Mouse (Mus musculus): Measurements from ENCODE around the gene Btbd9.
A peak's percentile ranks its signal among the peaks of the same experiment; 100 is the strongest.

The Btbd9 gene

DNA sequence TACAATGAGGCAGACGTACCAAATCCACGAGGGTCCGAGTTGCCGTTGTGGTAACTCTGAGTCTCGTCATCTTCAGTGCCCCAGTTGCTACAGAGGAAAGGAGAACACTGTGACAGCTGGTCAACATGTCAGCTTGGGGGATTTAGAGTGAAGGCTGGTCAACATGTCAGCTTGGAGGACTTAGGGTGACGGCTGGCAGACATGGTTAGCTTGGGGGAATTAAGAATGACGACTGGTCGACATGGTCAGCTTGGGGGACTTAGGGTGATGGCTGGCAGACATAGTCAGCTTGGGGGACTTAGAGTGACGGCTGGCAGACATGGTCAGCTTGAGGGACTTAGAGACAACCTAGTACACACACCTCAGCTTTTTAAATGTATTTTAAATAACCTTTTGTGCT is 21.5 kb upstream of the Btbd9 start:
- DNase-seq = no peak

DNA sequence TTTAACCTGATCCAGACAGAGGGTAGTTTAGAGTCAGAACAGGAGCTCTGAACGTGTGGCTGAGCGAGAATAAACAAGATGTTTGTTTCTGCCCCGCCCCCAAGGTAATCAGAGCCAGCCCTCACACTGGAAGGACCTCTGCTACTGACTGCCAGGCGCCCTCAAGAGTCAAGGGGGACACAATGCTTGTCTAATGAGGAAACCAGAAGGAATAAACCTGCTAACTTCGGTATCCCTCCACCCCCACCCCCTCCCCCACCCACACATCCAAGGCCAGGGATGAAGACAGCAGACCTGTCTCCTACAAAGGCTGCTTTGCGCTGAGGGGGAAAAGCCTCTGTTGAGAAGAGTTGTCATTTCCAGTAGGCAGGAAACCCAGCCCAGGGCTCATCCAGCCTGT is 18.6 kb upstream of the Btbd9 start:
- DNase-seq = no peak

DNA sequence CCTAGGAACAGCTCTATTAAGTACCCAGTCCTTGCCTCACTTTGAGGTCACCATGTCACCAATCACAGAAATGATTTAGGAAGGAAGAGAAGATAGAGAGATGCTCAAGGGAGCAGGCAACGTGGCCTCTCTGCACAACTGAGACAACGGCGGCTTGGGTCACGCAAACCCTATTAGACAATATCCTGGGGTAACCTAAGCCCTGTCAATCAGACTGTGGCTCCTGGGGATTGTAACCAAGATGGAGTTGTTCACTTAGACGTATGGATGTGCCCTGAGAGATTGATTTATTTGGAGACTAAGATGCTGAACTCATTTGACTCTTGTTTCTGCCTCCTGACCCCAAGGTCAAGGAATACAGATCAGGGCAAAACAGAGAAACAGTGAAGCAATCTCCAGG is 18.1 kb upstream of the Btbd9 start:
- no peak for DNase-seq

DNA sequence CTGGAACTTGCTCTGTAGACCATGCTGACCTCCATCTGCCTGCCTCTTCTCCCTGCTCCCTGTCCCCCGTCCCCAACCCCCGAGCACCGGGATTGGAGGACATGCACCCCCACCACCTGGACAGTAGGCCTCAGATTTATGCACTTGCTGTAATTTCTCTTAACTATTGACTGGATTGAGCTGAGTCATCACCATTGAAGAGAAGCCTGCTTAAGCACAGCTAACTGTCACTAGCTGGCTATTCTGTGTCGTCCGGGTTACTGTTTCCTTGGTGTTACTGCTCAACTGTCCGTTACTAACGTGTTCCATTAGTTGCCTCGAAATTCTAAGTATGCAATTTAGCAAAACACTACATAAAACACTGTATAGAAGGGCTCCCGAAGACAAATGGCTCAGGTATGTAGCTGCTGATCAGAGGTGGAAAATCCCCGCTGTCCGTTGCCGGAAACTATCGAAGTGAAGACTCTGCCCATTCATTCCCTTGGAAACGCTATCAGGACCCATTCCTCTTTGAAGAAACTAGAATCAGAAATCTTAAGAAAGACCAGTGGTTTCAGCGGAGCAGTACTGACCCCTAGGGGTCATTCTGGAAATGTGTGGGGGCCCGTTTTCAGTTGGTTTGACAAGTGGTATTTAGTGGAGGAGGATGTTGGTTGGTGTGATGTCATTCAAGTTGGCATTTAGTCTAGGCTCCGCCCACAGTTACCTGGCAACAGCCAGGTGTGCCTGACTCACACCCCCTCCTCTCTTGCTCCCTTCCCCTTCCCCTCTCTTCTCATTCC is 14.3 kb upstream of the Btbd9 start:
- peak; percentile 66 for DNase-seq

DNA sequence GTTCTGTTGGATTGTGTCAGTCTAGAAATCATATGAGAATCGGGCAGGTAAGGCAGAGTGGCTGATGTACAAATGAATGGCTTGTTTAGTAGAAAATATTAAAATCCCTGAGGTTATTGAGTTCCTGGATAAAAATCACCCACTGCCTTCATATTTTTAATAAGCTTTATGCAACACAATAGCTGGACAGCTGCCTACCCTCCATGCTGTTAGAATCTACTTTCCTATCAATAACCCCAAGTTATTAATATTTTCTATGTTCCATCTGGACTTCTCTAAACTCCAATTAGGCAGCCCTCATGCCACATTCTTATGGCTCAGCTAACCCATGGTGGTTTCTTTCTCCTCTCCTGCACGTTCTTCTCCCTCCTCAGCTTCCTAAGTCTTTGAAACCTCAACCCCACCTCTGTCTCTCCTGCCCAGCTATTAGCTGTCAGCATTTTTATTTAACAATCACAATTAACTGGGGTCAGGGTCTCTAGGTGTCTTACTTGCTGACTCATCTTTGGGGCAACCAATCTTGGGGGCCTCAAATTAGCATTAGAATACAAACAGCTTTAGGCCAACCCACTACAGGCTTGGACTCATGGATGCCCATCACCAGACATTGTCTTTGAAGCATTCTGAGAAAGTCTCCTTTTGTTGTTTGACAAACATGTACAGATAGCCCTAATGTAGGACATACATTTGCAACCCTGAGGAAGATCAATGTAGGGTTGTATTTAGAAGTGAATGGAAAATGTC is 7.1 kb upstream of the Btbd9 start:
- DNase-seq = no peak

DNA sequence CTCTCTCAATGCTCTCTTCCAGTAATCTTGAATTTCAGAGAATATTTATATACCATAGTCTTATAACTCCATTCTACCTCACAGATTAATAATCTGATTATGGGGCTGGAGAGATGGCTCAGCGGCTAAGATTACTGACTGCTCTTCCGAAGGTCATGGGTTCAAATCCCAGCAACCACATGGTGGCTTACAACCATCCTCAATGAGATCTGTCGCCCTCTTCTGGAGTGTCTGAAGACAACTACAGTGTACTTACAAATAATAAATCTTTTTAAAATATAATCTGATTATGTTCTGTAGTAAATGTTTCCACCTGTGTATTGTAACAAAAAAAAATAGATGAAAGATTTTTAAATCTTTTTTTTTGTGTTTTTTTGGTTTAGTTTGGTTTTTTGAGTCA is 6.0 kb upstream of the Btbd9 start:
- no peak for DNase-seq

DNA sequence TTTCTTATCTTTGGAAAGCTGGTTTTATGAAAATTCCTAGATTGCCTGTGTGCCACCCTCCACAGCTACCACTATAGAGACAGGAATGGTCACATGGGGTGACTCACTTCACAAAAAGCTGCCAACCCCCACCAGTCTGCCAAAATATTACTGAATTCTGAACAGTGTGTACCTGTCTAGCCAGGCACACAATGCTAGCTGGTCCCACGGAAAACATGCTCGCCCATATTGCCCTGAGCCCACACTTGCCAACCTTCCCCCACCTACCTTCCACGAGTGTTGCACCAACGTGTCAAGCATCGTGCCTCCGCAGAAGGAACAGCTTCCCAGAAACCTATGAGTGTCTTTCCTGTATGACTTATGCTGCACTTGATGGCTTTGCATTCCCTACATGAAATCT is 4.9 kb upstream of the Btbd9 start:
- DNase-seq = no peak

DNA sequence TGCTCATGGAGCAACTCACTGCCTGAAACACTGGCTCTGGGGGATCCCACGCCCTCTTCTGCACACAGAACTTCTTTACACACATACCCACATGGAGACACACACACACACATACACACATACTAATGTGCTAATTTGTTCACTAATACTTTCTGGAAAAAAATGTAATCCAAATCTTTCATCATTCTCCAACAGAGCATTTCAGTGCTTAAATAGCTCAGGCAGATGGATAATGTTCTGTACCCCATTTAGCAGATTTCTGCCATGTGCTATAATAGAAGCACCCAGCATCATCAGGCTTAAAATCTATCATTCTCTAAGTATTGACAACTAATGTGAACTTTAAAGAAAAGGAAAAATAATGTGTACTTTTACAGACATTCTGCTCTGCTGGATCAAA is 4.5 kb upstream of the Btbd9 start:
- no peak for DNase-seq

DNA sequence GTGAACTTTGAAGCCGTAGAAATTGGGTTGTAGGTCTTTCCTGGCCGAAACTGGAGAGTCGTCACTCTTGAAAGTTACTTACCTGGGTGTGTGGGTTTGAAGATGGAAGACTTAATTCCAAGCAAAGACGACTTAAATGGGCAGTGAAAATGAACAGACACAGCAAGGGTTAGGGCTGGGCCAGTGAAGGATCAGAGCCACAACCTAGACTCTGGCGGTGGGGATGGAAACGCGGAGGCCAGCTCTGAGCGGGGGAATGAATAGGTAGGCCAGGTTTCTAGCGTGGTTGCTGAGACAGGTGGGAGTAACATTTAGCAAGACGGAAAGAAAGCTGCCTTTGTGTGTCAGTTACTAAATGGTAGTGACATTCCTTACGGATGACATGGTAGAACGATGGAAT is 658 bp upstream of the Btbd9 start:
- peak; percentile 48 for DNase-seq

DNA sequence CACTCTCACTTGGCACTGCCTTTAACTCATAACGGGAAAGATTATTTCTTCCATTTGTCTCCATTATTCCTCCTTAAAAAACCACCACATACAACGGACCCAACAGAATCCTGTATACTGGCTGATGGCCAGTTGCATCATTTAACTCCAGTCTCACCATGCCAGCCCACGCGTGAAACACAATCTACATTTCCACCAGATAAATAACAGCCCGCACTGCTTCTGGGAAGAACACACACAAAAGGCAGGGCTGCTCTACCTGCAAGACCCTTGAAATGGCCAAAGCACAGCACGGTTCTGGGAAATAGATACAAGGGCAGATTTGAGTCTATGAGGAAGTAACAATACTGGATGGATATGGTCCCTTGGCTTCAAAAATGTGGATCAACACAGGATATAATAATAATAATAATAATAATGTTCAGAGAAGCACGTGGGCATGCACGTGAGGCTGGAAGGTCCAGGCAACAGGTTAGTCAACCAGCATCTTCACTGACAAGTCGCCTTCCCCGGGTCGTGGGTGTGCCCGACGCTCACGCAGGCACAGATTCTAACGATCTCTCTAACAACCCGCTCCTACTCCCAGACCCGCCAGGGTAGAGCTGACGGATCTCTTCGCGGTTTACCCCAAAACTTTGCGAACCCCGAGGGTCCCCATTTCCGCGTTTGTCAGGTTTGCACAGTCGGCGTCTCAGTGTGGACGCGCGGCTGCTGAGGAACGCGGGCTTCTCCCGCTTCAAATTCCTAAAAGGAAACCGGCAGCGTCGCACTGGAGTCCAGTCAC is 975 bp downstream of the Btbd9 start:
- peak; percentile 75 for DNase-seq

DNA sequence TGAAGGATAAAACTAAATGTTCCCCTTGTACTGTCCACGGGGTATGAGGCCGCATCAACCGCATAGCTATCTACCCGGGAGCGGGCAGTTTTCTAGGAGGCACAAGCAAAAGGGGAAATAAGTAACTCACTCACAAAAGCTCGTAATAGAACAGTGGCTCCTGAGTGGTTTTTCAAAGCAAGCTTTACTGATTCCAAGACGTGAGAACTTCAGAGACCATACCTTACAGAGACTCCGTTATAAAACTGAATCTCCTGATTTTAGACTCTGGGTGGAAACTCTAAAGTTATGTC is 1.6 kb downstream of the Btbd9 start:
- no peak for DNase-seq

DNA sequence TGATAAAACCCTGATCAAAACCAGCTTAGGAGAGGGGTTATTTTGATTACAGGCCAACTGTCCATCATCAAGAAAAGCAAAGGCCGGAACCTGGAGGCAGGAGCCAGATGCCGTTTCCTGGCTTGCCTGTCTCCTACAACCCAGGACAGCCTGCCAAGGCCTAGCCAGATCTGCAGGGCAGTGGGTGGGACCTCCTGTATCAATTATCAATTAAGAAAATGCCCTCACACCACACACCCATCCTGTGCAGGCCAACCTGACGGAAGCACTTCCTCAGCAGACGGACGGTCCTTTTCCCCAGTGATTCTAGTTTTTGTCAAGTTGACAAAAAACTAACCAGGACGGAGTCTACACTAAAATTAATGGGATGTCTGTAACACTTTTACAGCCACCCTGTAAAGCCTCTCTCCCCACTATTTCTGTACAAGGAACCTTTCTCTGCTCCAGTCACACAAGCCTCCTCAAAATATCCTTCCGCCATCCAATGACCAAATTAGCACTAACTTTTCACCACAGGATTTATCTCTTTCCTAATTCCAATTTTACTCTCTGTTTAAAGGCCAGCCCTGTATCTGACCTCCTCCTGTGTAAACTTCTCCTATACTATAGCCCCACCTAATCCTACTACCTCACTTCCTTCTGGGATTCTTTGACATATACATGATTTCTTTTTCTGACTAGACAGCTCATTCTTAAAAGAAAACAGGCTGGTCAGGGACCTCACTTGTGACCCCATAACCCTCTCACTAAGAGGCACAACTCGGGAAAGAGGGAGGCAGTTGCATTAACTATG is 2.1 kb downstream of the Btbd9 start:
- DNase-seq = peak; percentile 53

DNA sequence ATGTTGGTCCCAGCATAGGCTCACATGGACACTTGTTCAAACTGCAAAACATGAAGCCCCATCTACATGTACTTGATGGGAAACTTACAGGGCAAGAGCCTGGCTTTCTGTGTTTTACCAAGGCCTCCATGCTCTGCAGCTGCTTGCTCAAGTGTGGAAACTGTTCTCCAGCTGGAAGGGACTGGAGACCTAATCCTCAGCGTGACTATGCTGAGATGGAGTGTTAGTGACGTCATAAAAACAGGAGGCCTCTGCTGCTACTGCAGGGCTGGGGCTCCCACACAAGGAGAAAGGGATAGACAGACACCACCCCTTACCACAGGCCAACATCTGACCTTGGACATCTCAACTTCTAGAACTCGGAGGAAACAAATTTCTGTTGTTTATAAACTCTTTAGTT is 5.3 kb downstream of the Btbd9 start:
- no peak for DNase-seq

DNA sequence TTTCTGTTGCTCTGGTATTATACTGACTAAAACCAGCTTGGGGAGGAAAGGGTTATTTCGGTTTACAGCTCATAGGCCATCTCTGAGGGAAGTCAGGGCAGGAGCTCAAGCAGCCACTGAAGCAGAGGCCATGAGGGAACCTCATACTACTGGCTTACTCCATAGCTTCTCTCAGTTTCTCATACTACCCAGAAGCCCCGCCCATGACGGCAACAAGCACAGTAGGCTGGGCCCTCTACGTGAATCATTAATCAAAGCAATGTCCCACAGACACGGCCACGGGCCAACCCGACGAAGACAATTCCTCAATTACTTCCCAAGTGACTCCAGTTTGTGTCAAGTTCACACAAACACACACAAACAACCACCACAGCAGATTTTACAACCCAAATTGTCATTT is 6.1 kb downstream of the Btbd9 start:
- DNase-seq = no peak

DNA sequence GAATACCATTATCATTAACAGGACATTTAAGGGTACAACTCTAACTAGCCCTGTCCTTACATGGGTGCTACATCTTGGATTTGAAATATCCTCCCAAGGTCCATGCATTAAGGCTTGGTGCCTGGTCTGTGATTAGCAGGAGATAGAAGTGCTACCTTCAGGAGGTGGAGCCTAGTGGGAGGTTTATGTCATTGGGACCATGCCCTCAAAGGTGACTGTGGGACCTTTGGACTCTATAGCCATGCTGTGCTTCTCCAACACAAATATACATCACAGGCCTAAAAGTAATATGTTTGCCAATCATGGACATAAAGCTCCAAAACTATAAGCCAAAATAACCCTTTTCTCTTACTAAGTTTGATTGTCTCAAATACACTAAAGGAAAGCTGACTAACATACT is 7.8 kb downstream of the Btbd9 start:
- DNase-seq = no peak

DNA sequence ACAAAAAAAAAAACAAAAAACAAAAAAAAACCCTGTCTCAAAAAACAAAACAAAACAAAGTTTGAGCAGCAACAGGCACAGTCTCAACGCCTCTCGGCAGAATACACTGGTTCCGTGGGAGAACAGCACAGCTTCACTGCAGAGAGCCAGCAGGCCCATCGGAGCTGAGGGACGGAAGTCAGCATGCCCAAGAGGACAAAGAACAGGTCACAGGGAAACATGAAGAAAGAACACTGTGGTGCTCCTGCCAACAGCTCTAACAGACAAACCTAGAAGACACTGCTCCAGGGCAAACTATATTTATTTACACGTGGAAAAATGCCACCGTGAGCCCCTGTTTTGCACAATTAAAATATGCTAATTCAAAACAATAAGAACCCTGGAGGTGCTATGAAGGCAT is 11.3 kb downstream of the Btbd9 start:
- DNase-seq = no peak

DNA sequence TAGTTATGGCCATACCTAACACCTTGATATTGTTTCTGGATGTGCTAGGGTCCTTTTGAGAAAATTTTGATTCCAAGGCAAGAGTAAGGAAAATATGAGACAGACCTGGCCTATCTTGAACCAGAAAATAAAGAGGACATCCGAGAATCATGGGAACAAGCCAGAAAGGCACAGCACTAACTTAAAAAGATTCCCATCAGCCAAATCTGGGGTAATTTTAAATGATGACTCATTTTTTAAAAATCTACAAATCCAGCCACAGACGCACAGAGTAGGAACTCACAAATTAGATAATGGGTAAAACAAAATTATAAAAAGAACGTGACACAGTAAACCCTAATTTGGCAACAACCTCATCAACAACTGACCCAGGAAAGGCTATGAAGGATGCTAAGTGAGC is 11.9 kb downstream of the Btbd9 start:
- no peak for DNase-seq

DNA sequence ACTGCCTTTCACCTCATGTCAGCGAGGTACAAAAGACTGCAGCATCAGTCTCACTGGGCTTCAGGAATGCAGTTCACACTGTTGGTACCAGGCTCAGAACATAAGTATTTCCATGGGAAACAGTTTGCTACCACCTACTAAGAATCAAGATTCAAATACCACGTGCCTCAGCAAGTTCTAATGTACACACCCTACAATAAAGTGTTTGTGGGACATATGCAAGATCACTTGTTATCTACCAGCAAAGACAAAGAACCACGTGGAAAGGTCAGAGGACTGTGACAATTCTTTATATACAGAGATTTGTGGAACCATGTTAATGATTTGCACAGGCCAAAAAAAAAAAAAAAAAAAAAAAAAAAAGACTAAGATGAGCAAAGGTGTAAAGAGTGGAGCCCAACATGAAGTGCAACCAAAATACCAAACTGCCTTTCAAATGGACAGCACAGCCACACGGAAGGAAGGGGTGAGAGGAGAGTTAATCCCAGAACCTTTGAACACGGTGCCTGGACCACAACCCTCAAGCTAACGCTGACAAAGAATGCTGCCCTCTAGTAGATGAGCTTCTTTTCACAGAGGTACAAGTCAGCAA is 12.7 kb downstream of the Btbd9 start:
- DNase-seq = no peak

DNA sequence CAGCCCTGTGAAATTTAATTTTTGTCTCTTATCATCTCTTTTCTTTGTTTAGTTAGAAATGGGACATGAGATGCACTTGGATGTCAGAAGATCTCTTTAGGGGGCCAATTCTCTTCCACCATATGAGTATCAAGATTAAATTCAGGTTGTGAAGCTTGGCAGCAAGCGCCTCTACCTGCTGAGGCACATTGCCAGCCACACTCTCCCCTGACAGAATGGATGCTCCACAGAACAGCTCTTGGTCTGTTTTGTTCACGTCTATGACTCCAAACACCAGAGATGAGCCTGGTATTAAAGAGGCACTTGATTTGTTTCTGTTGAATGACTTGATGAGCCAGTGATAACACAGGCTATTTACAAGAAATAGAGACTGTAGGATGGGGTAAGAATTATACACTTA is 13.5 kb downstream of the Btbd9 start:
- DNase-seq = peak; percentile 60

DNA sequence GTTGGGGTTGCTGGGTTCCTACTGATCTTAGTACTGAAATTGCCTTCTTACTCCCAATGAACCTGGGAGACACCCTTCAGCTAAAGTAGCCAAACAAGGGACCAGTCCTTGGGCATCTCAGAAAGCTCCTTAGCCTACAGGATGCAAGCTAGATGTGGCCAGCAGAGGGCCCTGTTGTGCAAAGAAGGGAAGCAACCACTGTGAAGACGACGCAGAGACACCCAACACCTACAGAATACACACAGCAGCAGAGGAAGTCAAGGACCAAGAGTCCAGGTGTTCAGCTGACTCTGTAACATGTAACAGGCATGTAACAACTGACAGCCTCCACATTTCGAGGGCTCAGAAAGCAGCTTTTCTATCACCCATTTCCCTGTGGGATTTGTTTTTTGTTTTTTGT is 16.8 kb downstream of the Btbd9 start:
- no peak for DNase-seq

DNA sequence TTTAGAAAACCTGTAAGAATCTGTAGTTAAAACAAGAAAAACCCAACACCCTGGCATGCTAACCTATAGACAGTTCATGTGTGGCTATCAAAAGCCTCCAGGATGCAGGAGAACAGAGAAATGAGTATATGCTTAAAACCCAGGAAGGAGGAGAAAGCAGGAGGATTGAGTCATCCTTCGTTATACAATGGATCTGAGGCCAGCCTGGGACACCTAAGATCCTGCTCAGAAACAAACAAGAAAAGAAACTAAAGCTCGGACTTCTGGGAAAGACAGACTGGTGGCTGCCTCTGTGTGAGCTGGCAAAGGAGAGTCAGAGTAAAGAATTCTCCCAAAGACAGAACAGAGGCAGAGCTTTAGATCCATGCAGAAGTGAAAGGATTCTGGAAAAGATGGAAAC is 17.7 kb downstream of the Btbd9 start:
- DNase-seq = no peak

DNA sequence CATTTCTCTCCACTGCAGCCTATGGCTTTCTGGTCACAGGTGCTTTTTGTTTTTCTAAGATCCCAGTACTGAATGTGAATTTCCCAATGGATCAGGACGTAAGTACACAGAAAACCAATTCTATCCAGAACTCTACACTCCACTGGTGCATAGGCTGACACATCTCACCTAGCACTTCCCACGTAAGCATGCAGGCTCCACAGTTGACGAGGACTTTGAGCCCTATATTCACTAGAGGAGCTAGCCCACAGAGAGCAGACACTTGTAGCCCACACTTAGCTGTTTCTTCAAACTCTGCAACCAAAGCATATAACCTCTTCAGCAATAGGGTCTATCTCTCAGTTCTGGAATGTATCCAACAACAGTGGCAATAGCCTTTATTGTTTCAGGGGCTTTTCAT is 19.8 kb downstream of the Btbd9 start:
- DNase-seq = no peak

Data from cerebellum, adult 9-11 months (tissue).